In the genomic region with DNA sequence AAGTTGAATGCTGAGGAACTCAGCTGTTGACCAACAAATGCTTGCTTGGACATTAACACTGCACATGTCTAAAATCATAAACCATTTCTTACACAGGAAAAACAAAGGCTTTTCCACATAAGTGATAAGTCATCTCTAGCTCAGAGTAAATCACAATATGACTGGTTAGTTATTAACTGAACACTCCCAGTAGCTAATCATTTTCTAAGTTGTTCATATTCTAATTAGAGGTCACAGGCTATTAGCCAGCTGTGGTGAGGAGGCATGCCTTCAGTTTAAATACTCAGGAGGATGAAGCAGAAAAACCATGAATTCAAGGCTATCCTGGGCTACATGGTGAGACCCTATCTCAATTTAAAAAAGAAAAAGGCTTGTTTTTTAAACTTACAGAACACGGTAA, we compare ENCODE assay signal across 24 mouse cellular contexts.
DNase-seq lines count a peak whose midpoint lies in the region; ATAC-seq and TF ChIP-seq lines count a peak whose summit lies in the region.
"Had no signal": no experiment of that assay in that cellular context is flagged by ENCODE, and none has a peak within 500 bp of the region (broad histone marks: within the 10 kb centered on the region; RNA-seq: fewer than 3 reads in every experiment).

No protein-coding gene starts in this region.

- TF ChIP-seq POLR2A in myocyte (IDR thresholded peaks at IDR 0.05; ENCODE audit: insufficient read length, low read depth): no peak

- no peak for TF ChIP-seq CTCF in left cerebral cortex, adult 2 months (IDR thresholded peaks at IDR 0.05)

- H3K4me2 ChIP-seq in intestine, embryonic 16.5 days (ENCODE audit: low read depth, low read length): no peak overlapping the region
- H3K4me2 ChIP-seq in myocyte (ENCODE audit: low read depth): peak overlapping the region; percentile 64
- H3K4me2 ChIP-seq: embryonic facial prominence, embryonic 13.5 days; forebrain, embryonic 12.5 days; forebrain, embryonic 15.5 days; heart, embryonic 11.5 days; hindbrain, embryonic 12.5 days; hindbrain, embryonic 15.5 days had no signal

- H3K27ac ChIP-seq in left cerebral cortex, adult 2 months: peak overlapping the region; percentile 81
- no peak overlapping the region for H3K27ac ChIP-seq in intestine, embryonic 16.5 days (ENCODE audit: low read length)
- H3K27ac ChIP-seq: embryonic facial prominence, embryonic 10.5 days; embryonic facial prominence, embryonic 13.5 days; forebrain, embryonic 12.5 days; forebrain, embryonic 15.5 days; hindbrain, embryonic 12.5 days; hindbrain, embryonic 15.5 days had no signal

- H3K4me3 ChIP-seq in left cerebral cortex, adult 2 months: no peak overlapping the region
- H3K4me3 ChIP-seq in intestine, embryonic 16.5 days (ENCODE audit: low read length): no peak overlapping the region
- no peak overlapping the region for H3K4me3 ChIP-seq in myocyte
- H3K4me3 ChIP-seq: embryonic facial prominence, embryonic 10.5 days; embryonic facial prominence, embryonic 13.5 days; erythroblast, embryonic 14.5 days; forebrain, embryonic 12.5 days; forebrain, embryonic 15.5 days; heart, adult 2 months; hindbrain, embryonic 12.5 days; hindbrain, embryonic 15.5 days had no signal

- no peak for DNase-seq in left cerebral cortex, adult 2 months (ENCODE audit: extremely low spot score in 1 of 2, low spot score in 2 of 2)
- DNase-seq in left cerebral cortex, adult 8-10 months (ENCODE audit: low spot score in 2 of 2): no peak
- no peak for DNase-seq in B cell, adult 2 months
- no peak for DNase-seq in gastrocnemius, postnatal 4 days (ENCODE audit: low spot score in 2 of 2)
- DNase-seq: adrenal gland, adult 8-10 months; adrenal gland, postnatal 25 days; cerebellum, adult 11-12 months; cerebellum, adult 8-10 months; cerebellum, postnatal 10 days; cerebellum, postnatal 36 days; embryo, embryonic 11 days; gastrocnemius, postnatal 25 days; heart, adult 2 months had no signal

- H3ac ChIP-seq in myocyte (ENCODE audit: control insufficient read depth, insufficient read length): no peak overlapping the region

- H3K79me2 ChIP-seq in myocyte (ENCODE audit: control insufficient read depth, insufficient read depth): peaks cover 25% of the 10 kb centered on the region

- 0 out of 2 replicates have a peak, but pooled peaks cover 2% of the 10 kb centered on the region for H3K4me1 ChIP-seq in intestine, embryonic 16.5 days (ENCODE audit: control insufficient read depth, insufficient read depth, low read length)
- H3K4me1 ChIP-seq: embryonic facial prominence, embryonic 10.5 days; embryonic facial prominence, embryonic 13.5 days; forebrain, embryonic 12.5 days; forebrain, embryonic 15.5 days; hindbrain, embryonic 12.5 days; hindbrain, embryonic 15.5 days had no signal

- no peak overlapping the region for H3K9ac ChIP-seq in intestine, embryonic 16.5 days (ENCODE audit: low read depth, low read length)
- H3K9ac ChIP-seq: embryonic facial prominence, embryonic 13.5 days; forebrain, embryonic 12.5 days; forebrain, embryonic 15.5 days; hindbrain, embryonic 12.5 days; hindbrain, embryonic 15.5 days had no signal

- H3K36me3 ChIP-seq in intestine, embryonic 16.5 days (ENCODE audit: control insufficient read depth, insufficient read depth, low read length): peaks cover 5% of the 10 kb centered on the region
- H3K36me3 ChIP-seq in myocyte (ENCODE audit: control insufficient read depth, insufficient read depth): peaks cover 3% of the 10 kb centered on the region
- H3K36me3 ChIP-seq: forebrain, embryonic 15.5 days; hindbrain, embryonic 12.5 days; hindbrain, embryonic 15.5 days had no signal

- H3K27me3 ChIP-seq in intestine, embryonic 16.5 days (replicated peaks; ENCODE audit: control insufficient read depth, insufficient read depth, low read length): no peaks in the 10 kb centered on the region
- no peaks in the 10 kb centered on the region for H3K27me3 ChIP-seq in myocyte (ENCODE audit: control insufficient read depth, insufficient read depth, insufficient read length)
- H3K27me3 ChIP-seq: embryonic facial prominence, embryonic 13.5 days; forebrain, embryonic 12.5 days; forebrain, embryonic 15.5 days; hindbrain, embryonic 12.5 days; hindbrain, embryonic 15.5 days had no signal

- intact Hi-C loops in left cerebral cortex, adult 2 months (cut with DNase I): loop anchor here (5.0 kb wide), 2 partner anchors 74 to 206 kb away; a partner anchor contains a TSS

- 94% methylated on average over 1 of the region's 1 CpGs for whole genome bisulfite sequencing in intestine, embryonic 16.5 days

- 0 out of 2 replicates have a peak, but pooled peaks cover 4% of the 10 kb centered on the region for H3K9me3 ChIP-seq in intestine, embryonic 16.5 days (ENCODE audit: control insufficient read depth, low read length)
- H3K9me3 ChIP-seq: embryonic facial prominence, embryonic 13.5 days; forebrain, embryonic 12.5 days; forebrain, embryonic 15.5 days; hindbrain, embryonic 12.5 days; hindbrain, embryonic 15.5 days had no signal

- peak; percentile 81 for ATAC-seq in intestine, embryonic 16.5 days
- ATAC-seq: activated CD4-positive, CD25-positive, alpha-beta regulatory T cell, adult 4 months; forebrain, embryonic 15.5 days had no signal

TF ChIP-seq in myocyte, 11 proteins besides CTCF, POLR2A, EP300 and RAD21:
- TF ChIP-seq TCF3 (IDR thresholded peaks at IDR 0.05; ENCODE audit: insufficient read length, low read depth): no peak
- no peak for TF ChIP-seq TCF12 (IDR thresholded peaks at IDR 0.05; ENCODE audit: insufficient read depth, poor library complexity, severe bottlenecking)
- TF ChIP-seq MYOG (IDR thresholded peaks at IDR 0.05; ENCODE audit: control insufficient read depth in 1 of 3, insufficient read depth in 1 of 3, insufficient read length in 2 of 3, low read depth in 2 of 3): no peak
TF ChIP-seq in myocyte: peak in this region for 0.
